9 mouse cellular contexts compared by ENCODE assay signal in the genomic region with DNA sequence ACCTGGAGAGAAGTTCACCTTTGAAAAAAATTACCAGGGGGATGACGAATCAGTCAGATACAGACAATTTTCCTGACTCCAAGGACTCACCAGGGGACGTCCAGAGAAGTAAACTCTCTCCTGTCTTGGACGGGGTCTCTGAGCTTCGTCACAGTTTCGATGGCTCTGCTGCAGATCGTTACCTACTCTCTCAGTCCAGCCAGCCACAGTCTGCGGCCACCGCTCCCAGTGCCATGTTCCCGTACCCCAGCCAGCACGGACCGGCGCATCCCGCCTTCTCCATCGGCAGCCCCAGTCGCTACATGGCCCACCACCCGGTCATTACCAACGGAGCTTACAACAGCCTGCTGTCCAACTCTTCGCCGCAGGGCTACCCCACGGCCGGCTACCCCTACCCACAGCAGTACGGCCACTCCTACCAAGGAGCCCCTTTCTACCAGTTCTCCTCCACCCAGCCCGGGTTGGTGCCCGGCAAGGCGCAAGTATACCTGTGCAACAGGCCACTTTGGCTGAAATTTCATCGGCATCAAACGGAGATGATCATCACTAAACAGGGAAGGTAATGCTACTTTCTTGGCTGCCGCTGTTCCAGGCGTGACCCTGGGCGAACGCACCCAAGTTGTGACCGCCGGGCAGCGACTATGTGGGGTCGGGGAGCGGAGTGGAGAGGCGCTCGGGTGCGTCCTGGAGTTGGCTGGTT. TPM values are rescaled to one million over a fixed set of nuclear protein-coding genes. Genes with fewer than 3 reads are reported as not detected.
DNase-seq lines count a peak whose midpoint lies in the region; ATAC-seq lines count a peak whose summit lies in the region.
"Had no signal": no experiment of that assay in that cellular context is flagged by ENCODE, and none has a peak within 500 bp of the region (broad histone marks: within the 10 kb centered on the region; RNA-seq: fewer than 3 reads in every experiment).

No protein-coding gene starts in this region.

- peak overlapping the region; percentile 34 for H3K4me2 ChIP-seq in lung, embryonic 15.5 days
- peak overlapping the region; percentile 89 for H3K4me2 ChIP-seq in forebrain, embryonic 15.5 days (replicated peaks)
- peak overlapping the region; percentile 5; the same call in 1 of the 2 replicates for H3K4me2 ChIP-seq in neural tube, embryonic 15.5 days
- H3K4me2 ChIP-seq: liver, embryonic 15.5 days had no signal

- 2% methylated on average over 39 of the region's 39 CpGs for WGBS in lung, embryonic 15.5 days
- under 1% methylated on average over 39 of the region's 39 CpGs for WGBS in forebrain, embryonic 15.5 days
- WGBS in neural tube, embryonic 15.5 days: 1% methylated on average over 39 of the region's 39 CpGs

- H3K4me1 ChIP-seq in lung, embryonic 15.5 days: peaks cover 17% of the 10 kb centered on the region
- H3K4me1 ChIP-seq in forebrain, embryonic 15.5 days: peaks cover 28% of the 10 kb centered on the region
- peaks cover 23% of the 10 kb centered on the region for H3K4me1 ChIP-seq in neural tube, embryonic 15.5 days

- H3K9me3 ChIP-seq in lung, embryonic 15.5 days: no peaks in the 10 kb centered on the region
- H3K9me3 ChIP-seq in forebrain, embryonic 15.5 days: no peaks in the 10 kb centered on the region
- H3K9me3 ChIP-seq in neural tube, embryonic 15.5 days (replicated peaks): no peaks in the 10 kb centered on the region
- H3K9me3 ChIP-seq: liver, embryonic 15.5 days had no signal

- peak overlapping the region; percentile 16; the same call in 1 of the 2 replicates for H3K4me3 ChIP-seq in lung, embryonic 15.5 days
- H3K4me3 ChIP-seq in forebrain, embryonic 15.5 days: peak overlapping the region; percentile 50
- H3K4me3 ChIP-seq in neural tube, embryonic 15.5 days (replicated peaks): 0 out of 2 replicates have a peak overlapping the region, but pooled peaks have one; percentile 3
- H3K4me3 ChIP-seq: liver, embryonic 15.5 days had no signal

- H3K9ac ChIP-seq in lung, embryonic 15.5 days: no peak overlapping the region
- peak overlapping the region; percentile 76 for H3K9ac ChIP-seq in forebrain, embryonic 15.5 days (replicated peaks)
- H3K9ac ChIP-seq in neural tube, embryonic 15.5 days (replicated peaks): no peak overlapping the region
- H3K9ac ChIP-seq: liver, embryonic 15.5 days had no signal

- peak; percentile 5 for DNase-seq in adrenal gland, postnatal 14 days
- DNase-seq in adrenal gland, postnatal 25 days: no peak
- DNase-seq in lung, postnatal 25 days (ENCODE audit: low spot score): no peak
- DNase-seq in kidney, postnatal 4 days: peak; percentile 24 to 51
- DNase-seq in thymus, postnatal 10 days (ENCODE audit: low spot score in 2 of 2): no peak

- H3K36me3 ChIP-seq in lung, embryonic 15.5 days: no peaks in the 10 kb centered on the region
- H3K36me3 ChIP-seq in forebrain, embryonic 15.5 days: no peaks in the 10 kb centered on the region
- peaks cover under 1% of the 10 kb centered on the region; the same call in 1 of the 2 replicates for H3K36me3 ChIP-seq in neural tube, embryonic 15.5 days

- H3K27ac ChIP-seq in lung, embryonic 15.5 days: no peak overlapping the region
- peak overlapping the region; percentile 95 for H3K27ac ChIP-seq in forebrain, embryonic 15.5 days (replicated peaks)
- H3K27ac ChIP-seq in neural tube, embryonic 15.5 days (replicated peaks): no peak overlapping the region
- H3K27ac ChIP-seq: liver, embryonic 15.5 days had no signal

- H3K27me3 ChIP-seq in lung, embryonic 15.5 days: peaks cover 80% of the 10 kb centered on the region
- peaks cover 21% of the 10 kb centered on the region for H3K27me3 ChIP-seq in forebrain, embryonic 15.5 days
- H3K27me3 ChIP-seq in neural tube, embryonic 15.5 days (replicated peaks): peaks cover 67% of the 10 kb centered on the region

- ATAC-seq in lung, embryonic 15.5 days (ENCODE audit: borderline replicate concordance, extremely low read depth, low FRiP score, low TSS enrichment): no peak; the same call in 1 of the 2 replicates
- peak; percentile 27 for ATAC-seq in forebrain, embryonic 15.5 days (replicated peaks)
- ATAC-seq in neural tube, embryonic 15.5 days (ENCODE audit: low FRiP score): no peak; the same call in 1 of the 2 replicates

RNA-seq across cellular contexts. Expression of gene Tbr1, which starts 2.3 kb away (rescaled TPM):
- total RNA-seq in adrenal gland, postnatal 14 days (2021): not detected in 2 replicates
- total RNA-seq in adrenal gland, postnatal 25 days (2021): not detected in 2 replicates
- polyA plus RNA-seq in lung, embryonic 15.5 days (2015; fragmentation: Nextera tagmentation; extraction: Ambion mirVana): 0.08 and 0.09 TPM in 2 replicates
- polyA plus RNA-seq in forebrain, embryonic 15.5 days (2015; fragmentation: Nextera tagmentation; extraction: Ambion mirVana): 60.8 and 61.6 TPM in 2 replicates
- 0.06 and 0.13 TPM in 2 replicates for polyA plus RNA-seq in neural tube, embryonic 15.5 days (2015; fragmentation: Nextera tagmentation; extraction: Ambion mirVana)

Comparison
In these comparisons a context has a peak if more than half of its experiments do, and no peak if none do; other contexts are left out.
1. DNase-seq: peak in adrenal gland, postnatal 14 days (single experiment) and kidney, postnatal 4 days (2 of 2); none in adrenal gland, postnatal 25 days (single experiment), lung, postnatal 25 days (single experiment) and thymus, postnatal 10 days (0 of 2).
2. H3K4me2 ChIP-seq: peak in every context shown above with its lines; median percentile 89 in forebrain, embryonic 15.5 days; 34 in lung, embryonic 15.5 days; 5 in neural tube, embryonic 15.5 days.
3. RNA of gene Tbr1, which starts 2.3 kb away (polyA plus RNA-seq): 60.8 to 61.6 TPM in forebrain, embryonic 15.5 days; 0.08 to 0.09 TPM in lung, embryonic 15.5 days and 0.06 to 0.13 TPM in neural tube, embryonic 15.5 days; every median in the first group is over 10 times any median in the second.
4. Peak in every context shown above with its lines, with median percentiles within 50 percentile points of each other: H3K4me3 ChIP-seq.